Mouse (Mus musculus) yolk sac, embryonic 10.5 days (tissue): ENCODE data around the gene Tpst1.
A peak's percentile ranks its signal among the peaks of the same experiment; 100 is the strongest.

Experiments
- DNase-seq: peaks from one replicate; pipeline ENCODE4 v3.0.0-alpha.2; 2017; ENCODE audit warnings: low spot score

The Tpst1 gene

GRCm38 (mm10) chr5:130144334-130145312, 71.5 kb downstream of the Tpst1 start, which contains the start of gene Kctd7:
Gene Kctd7, plus strand, starts transcription at chr5:130144861.
- peak; percentile 97 for DNase-seq

GRCm38 (mm10) chr5:130145961-130146360, 72.8 kb downstream of the Tpst1 start:
- DNase-seq, result no peak

GRCm38 (mm10) chr5:130149726-130150310, 76.7 kb downstream of the Tpst1 start:
- DNase-seq, result no peak

DNA sequence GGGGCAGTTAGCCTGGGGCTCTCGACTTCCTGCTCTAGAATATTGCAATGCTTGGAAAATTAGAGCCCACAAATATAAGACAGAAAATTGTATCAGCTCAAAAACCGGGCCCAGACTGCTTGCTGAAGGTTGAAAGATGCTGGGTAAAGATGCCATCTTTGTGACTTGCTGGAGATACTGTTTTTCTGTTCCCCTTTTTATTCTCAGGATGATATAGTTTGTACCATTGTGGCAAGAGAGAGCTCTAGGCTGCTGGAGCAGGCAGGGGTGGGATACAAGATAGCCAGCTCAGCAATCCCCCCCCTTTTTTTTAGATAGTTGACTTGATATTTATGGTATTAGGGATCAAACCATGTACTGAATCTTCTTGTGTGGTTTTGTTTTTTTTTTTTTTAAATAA, 81.2 kb downstream of the Tpst1 start:
- no peak for DNase-seq

GRCm38 (mm10) chr5:130158545-130158944, 85.4 kb downstream of the Tpst1 start:
- DNase-seq, result no peak

- no peak for DNase-seq
These were observed 86.7 kb downstream of the Tpst1 start for GRCm38 (mm10) chr5:130159761-130160201.

GRCm38 (mm10) chr5:130163670-130164069, 90.5 kb downstream of the Tpst1 start:
- DNase-seq, result peak; percentile 47

DNA sequence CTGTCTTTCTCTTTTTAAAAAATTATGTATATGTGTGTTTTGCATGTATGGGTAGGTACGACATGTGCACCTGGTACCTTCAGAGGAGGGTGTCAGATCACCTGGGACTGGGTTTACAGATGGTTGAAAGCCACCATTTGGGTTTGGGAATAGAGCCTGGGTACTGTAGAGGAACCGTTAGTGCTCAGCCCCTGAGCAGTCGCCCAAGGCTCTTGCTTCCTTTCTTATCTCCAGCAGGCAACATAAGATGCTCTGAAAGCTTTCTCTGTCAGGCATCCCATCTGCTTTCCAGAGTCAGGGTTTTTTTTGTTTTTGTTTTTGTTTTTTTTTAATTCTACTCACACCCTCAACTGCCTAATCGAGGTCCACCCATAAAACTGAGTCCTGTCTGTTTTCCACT, 92.1 kb downstream of the Tpst1 start:
- DNase-seq, result no peak

DNA sequence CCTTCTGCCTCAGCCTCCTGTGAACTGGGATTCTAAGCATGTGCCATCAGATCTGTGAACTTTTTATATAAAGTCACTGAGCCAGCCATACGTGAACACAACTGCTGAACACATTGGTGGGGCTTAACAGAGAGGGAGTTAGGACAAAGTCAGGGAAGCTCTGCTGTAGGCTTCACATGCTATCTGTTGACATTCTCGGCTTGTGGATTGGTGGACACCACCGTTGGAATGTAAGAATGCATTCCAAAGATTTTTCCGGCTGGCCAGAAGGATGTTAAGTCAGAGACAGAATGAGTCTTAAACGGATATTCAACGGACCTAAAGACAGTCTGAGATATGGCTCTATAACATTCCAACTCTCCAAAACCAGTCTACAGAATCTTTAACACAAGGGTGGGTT, 96.0 kb downstream of the Tpst1 start:
- DNase-seq, result peak; percentile 48

DNA sequence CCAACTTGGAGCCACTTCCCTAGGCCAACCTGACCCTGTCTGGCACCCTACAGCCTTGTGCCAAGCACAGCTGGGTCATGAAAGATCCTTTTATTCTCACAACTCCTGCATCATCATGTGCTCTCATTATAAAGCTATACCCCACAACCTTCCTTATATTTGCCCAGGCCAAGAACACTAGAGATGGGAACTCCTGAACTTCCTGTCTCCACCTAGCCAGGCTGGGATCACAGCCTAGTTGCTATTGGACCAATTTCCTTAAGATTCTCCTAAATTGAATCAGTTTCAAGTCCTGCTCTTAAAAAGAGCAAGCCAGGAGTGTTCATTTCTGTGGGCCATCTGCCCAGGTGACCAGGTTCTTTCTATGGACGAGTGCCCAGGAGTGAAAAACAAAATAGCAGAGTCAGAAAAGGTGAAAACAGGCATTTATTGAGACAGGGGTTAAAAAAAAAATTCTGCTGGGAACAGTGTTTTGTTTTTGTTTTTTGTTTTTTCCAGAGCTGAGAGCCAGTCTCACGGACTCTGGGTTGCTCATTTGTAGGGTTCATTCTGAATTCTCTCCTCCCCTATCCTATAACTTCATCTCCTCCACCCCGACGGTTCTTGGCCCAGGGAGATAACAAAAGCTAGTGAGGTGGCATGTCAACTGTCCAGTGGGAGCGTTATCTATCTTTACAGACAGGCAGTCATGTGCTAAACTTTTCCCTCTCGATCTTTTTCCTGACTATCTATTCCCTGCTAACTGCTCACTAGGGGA, 97.7 kb downstream of the Tpst1 start:
- DNase-seq, result no peak

GRCm38 (mm10) chr5:130171423-130171954, 98.4 kb downstream of the Tpst1 start, which contains the start of gene Rabgef1:
Gene Rabgef1, plus strand, starts transcription at chr5:130171798.
- peak; percentile 95 for DNase-seq

DNA sequence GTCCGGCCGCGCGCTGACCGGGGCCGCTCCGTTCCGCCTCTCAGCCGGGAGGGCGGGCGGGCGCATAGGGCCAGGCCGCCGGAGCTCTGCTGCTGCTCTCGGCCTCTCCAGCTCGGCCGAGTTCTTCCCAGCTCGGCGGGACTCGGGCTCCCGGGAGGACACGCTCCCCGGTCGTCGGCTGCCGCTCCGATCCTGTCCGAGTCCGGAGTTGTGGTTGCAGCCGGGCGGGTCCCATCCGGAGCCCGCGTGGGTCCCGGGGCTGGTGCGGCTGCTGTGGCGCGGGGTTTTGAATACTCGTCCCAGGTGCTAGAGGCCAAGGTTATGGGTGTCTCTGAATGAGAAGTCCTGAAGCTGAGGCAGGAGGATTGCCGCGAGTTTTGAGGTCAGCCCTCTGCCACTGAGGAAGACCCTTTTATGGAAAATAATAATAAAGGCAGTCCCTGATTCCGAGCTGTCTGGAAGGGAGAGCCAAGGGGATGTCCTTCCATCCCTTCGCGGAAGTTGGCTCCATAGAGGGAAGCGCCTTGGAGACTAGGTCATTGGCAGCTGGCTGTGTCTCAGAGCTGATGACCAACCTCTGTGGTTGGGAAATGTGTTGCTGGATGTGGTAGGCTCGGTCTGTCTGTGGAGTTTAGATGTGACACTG, 99.0 kb downstream of the Tpst1 start:
- DNase-seq, result no peak

DNA sequence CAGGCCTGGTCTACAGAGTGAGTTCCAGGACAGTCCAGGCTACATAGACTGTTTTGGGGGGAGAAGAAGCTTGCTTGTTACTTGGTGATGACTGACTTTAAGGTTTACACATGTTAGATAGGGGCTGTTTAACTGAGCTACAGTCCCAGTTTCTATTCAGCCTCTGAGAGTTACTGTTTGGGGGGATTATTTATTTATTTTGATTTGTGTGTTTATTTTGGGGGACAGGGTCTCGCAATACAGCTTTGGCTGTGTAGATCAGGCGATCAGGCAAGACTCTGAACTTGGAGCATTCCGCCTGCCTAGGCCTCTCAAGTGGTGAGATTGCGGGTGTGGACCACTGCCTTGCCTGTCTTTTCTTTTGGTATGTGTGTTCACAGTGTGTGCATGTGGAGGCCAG, 99.9 kb downstream of the Tpst1 start:
- no peak for DNase-seq

DNA sequence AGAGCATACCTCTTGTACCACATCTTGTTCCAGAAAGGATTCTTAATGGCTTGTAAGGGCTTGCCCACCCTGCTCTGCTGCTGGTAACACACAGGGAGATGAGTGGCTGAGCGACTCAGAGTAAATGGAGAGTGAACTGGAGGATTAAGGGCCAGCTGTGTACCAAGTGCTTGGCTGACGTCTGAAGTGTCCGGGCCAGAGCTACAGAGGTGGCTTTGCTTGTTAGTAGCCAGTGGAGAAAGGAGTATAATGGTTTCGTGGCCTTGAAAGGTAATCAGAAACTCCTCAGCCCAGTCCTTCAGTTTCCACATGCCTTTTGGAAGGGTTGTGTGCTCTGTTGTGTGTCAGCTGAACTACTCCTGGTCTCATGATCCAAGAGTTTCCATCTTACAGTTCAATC, 104.7 kb downstream of the Tpst1 start:
- DNase-seq, result no peak

- DNase-seq, result no peak
These were observed 107.2 kb downstream of the Tpst1 start for GRCm38 (mm10) chr5:130180362-130180761.

- DNase-seq, result no peak
These were observed 108.8 kb downstream of the Tpst1 start for GRCm38 (mm10) chr5:130181740-130182540.

- no peak for DNase-seq
These were observed 109.4 kb downstream of the Tpst1 start for GRCm38 (mm10) chr5:130182541-130182821.

DNA sequence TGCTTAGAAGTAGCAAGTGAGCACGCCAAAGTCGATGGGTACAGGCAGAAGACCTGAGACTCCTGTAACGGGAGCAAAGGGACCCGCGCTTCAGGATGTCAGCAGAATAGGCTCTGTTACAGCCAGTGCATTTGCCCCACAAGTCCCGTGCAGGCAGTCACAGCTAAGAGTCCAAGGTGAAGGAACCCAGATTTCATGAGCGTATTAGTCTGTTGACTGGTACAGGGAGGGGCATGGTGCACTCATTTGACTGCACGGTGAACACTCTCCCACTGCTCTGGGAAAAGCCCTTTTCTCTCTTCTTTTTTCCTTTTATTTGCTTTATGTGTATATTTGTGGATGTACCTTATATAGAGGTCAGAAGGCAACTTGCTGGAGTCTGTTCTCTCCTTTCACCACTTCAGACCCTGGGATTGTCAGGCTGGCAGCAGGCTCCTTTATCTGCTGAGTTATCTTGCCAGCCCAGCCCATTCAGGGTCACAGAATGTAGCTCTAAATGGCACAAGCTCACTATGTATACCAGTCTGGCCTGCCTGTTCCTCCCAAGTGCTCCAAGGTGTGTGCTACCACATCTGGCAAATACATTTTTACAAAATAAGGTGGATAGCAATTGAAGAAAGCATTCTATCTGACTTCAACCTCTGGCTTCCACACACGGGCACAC, 111.2 kb downstream of the Tpst1 start:
- no peak for DNase-seq

DNA sequence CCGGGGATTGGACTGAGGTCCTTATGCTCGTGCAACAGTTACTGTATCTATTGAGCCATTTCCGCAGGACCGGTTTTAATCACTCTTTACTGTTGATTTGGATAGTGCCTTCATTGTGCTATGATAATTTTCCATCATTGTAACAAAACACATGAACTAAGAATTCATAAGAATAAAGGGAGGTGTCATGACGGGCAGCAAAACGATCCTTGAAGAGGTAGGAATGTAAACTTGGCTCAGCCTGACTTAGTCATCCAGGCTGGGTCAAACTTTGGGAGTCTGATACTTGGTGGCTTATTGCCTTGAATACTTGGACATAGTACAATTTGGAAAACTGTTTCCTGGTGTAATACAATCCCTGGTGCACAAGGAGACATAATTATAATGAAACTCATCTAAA, 112.2 kb downstream of the Tpst1 start:
- DNase-seq, result no peak
